Mouse (Mus musculus) neural tube, embryonic 15.5 days (tissue): ENCODE measurements around the gene Cradd. TPM values are rescaled to one million over a fixed set of nuclear protein-coding genes. Genes with fewer than 3 reads are reported as not detected.

ENCODE experiments used
- ATAC-seq: fragments of 200-750 bp; cut with Nextera tagmentation; 2 replicates; pipeline ENCODE4 v1.8.0; 2017; ENCODE audit warnings: mild to moderate bottlenecking, moderate TSS enrichment, moderate library complexity; ENCODE audit not compliant: low FRiP score
- H3K27ac ChIP-seq: fragments of 300-500 bp; sonication (generic); replicated peaks from 2 replicates; pipeline ENCODE4 v1.5.1; 2015; ENCODE audit warnings: mild to moderate bottlenecking, inconsistent platforms
- H3K27me3 ChIP-seq: fragments of 300-500 bp; sonication (generic); replicated peaks from 2 replicates; pipeline ENCODE4 v1.6.1; 2015; ENCODE audit warnings: inconsistent platforms
- H3K36me3 ChIP-seq: fragments of 300-500 bp; sonication (generic); 2 replicates; pipeline ENCODE4 v1.6.1; 2015; ENCODE audit warnings: inconsistent platforms
- H3K4me1 ChIP-seq: fragments of 300-500 bp; sonication (generic); 2 replicates; pipeline ENCODE4 v1.6.1; 2015; ENCODE audit warnings: inconsistent platforms
- H3K4me2 ChIP-seq: fragments of 300-500 bp; sonication (generic); 2 replicates; pipeline ENCODE4 v1.6.1; 2015; ENCODE audit warnings: inconsistent platforms, mild to moderate bottlenecking, moderate library complexity
- H3K4me3 ChIP-seq: fragments of 300-500 bp; sonication (generic); replicated peaks from 2 replicates; pipeline ENCODE4 v1.5.1; 2015; ENCODE audit warnings: mild to moderate bottlenecking, inconsistent platforms
- H3K9ac ChIP-seq: fragments of 300-500 bp; sonication (generic); replicated peaks from 2 replicates; pipeline ENCODE4 v1.6.1; 2015; ENCODE audit warnings: mild to moderate bottlenecking, inconsistent platforms
- H3K9me3 ChIP-seq: fragments of 300-500 bp; sonication (generic); replicated peaks from 2 replicates; pipeline ENCODE4 v1.6.1; 2016; ENCODE audit warnings: inconsistent platforms
- WGBS: fragments of 180-500 bp; shearing (Covaris S2); methylation state at CpG from one replicate; pipeline ENCODE4 v1.1.7; 2015; ENCODE audit warnings: mixed read lengths; 5-methylcytosine and 5-hydroxymethylcytosine counted together
- polyA plus RNA-seq: library from polyadenylated mRNA; unstranded; fragments of >200 nt; fragmentation: Nextera tagmentation; extraction: Ambion mirVana; gene quantifications from 2 replicates; pipeline ENCODE4 v1.2.1, GENCODE M21; 2015

The Cradd gene
- polyA plus RNA-seq, 1 experiment from 2014 or later = 8.2 TPM

GRCm38 (mm10) chr10:95283434-95283833 is 40.5 kb downstream of the Cradd start:
- ATAC-seq = no peak

GRCm38 (mm10) chr10:95281996-95282395 is 41.9 kb downstream of the Cradd start:
- ATAC-seq = no peak
- WGBS = 94% methylated on average over 3 of the region's 3 CpGs
- Histone ChIP-seq H3K27me3 (no peaks in the 10 kb centered on the region), H3K27ac (no peak overlapping the region), H3K4me3 (no peak overlapping the region), H3K9me3 (no peaks in the 10 kb centered on the region), H3K9ac (no peak overlapping the region), H3K4me1 (no peaks in the 10 kb centered on the region), H3K36me3 (no peaks in the 10 kb centered on the region), H3K4me2 (no peak overlapping the region)

More at GRCm38 (mm10) chr10:95283434-95283833, 40.5 kb downstream of the Cradd start:
- Histone ChIP-seq H3K9ac (no peak overlapping the region), H3K4me1 (no peaks in the 10 kb centered on the region), H3K27ac (no peak overlapping the region), H3K9me3 (no peaks in the 10 kb centered on the region), H3K4me3 (no peak overlapping the region), H3K4me2 (no peak overlapping the region), H3K27me3 (no peaks in the 10 kb centered on the region), H3K36me3 (no peaks in the 10 kb centered on the region)
- 93% methylated on average over 12 of the region's 12 CpGs for WGBS

- WGBS = 90% methylated on average over 6 of the region's 6 CpGs
- no peak overlapping the region for H3K4me3 ChIP-seq
- no peaks in the 10 kb centered on the region for H3K9me3 ChIP-seq
- H3K4me2 ChIP-seq = no peak overlapping the region
- H3K4me1 ChIP-seq = no peaks in the 10 kb centered on the region
- H3K9ac ChIP-seq = no peak overlapping the region
- H3K27me3 ChIP-seq = no peaks in the 10 kb centered on the region
- ATAC-seq = no peak
- H3K36me3 ChIP-seq = no peaks in the 10 kb centered on the region
- H3K27ac ChIP-seq = no peak overlapping the region
These were observed 42.4 kb downstream of the Cradd start for GRCm38 (mm10) chr10:95281466-95281990.

- Histone ChIP-seq H3K27me3 (no peaks in the 10 kb centered on the region), H3K4me1 (no peaks in the 10 kb centered on the region), H3K4me2 (no peak overlapping the region), H3K4me3 (no peak overlapping the region), H3K36me3 (no peaks in the 10 kb centered on the region), H3K27ac (no peak overlapping the region), H3K9me3 (no peaks in the 10 kb centered on the region), H3K9ac (no peak overlapping the region)
- no peak for ATAC-seq
- WGBS = 84% methylated on average over 3 of the region's 3 CpGs
These were observed 43.6 kb downstream of the Cradd start for GRCm38 (mm10) chr10:95280327-95280726.

GRCm38 (mm10) chr10:95279459-95279858 is 44.5 kb downstream of the Cradd start:
- no peak overlapping the region for H3K27ac ChIP-seq
- no peak overlapping the region for H3K4me2 ChIP-seq
- 90% methylated on average over 1 of the region's 1 CpGs for WGBS

GRCm38 (mm10) chr10:95278085-95278484 is 45.8 kb downstream of the Cradd start:
- Histone ChIP-seq H3K27ac (no peak overlapping the region), H3K4me2 (no peak overlapping the region), H3K27me3 (no peaks in the 10 kb centered on the region), H3K36me3 (no peaks in the 10 kb centered on the region), H3K4me3 (no peak overlapping the region), H3K4me1 (no peaks in the 10 kb centered on the region), H3K9me3 (no peaks in the 10 kb centered on the region), H3K9ac (no peak overlapping the region)
- no peak for ATAC-seq
- WGBS = 83% methylated on average over 11 of the region's 11 CpGs

More at GRCm38 (mm10) chr10:95279459-95279858, 44.5 kb downstream of the Cradd start:
- Histone ChIP-seq H3K4me1 (no peaks in the 10 kb centered on the region), H3K9me3 (no peaks in the 10 kb centered on the region), H3K36me3 (no peaks in the 10 kb centered on the region), H3K9ac (no peak overlapping the region), H3K27me3 (no peaks in the 10 kb centered on the region), H3K4me3 (no peak overlapping the region)
- no peak for ATAC-seq

- H3K4me1 ChIP-seq = no peaks in the 10 kb centered on the region
- no peak overlapping the region for H3K27ac ChIP-seq
- H3K36me3 ChIP-seq = no peaks in the 10 kb centered on the region
- 94% methylated on average over 9 of the region's 9 CpGs for WGBS
- no peak overlapping the region for H3K9ac ChIP-seq
- H3K27me3 ChIP-seq = no peaks in the 10 kb centered on the region
- no peak for ATAC-seq
- H3K4me3 ChIP-seq = no peak overlapping the region
- no peak overlapping the region for H3K4me2 ChIP-seq
- H3K9me3 ChIP-seq = no peaks in the 10 kb centered on the region
These were observed 48.4 kb downstream of the Cradd start for GRCm38 (mm10) chr10:95275488-95275887.

- no peak for ATAC-seq
- H3K9me3 ChIP-seq = no peaks in the 10 kb centered on the region
- H3K9ac ChIP-seq = no peak overlapping the region
- H3K4me3 ChIP-seq = no peak overlapping the region
- no peak overlapping the region for H3K4me2 ChIP-seq
- no peaks in the 10 kb centered on the region for H3K27me3 ChIP-seq
- no peaks in the 10 kb centered on the region for H3K36me3 ChIP-seq
- H3K4me1 ChIP-seq = no peaks in the 10 kb centered on the region
- WGBS = 86% methylated on average over 13 of the region's 13 CpGs
- no peak overlapping the region for H3K27ac ChIP-seq
These were observed 50.7 kb downstream of the Cradd start for GRCm38 (mm10) chr10:95273226-95273625.

- no peaks in the 10 kb centered on the region for H3K36me3 ChIP-seq
- no peak overlapping the region for H3K4me3 ChIP-seq
- ATAC-seq = no peak
- H3K27me3 ChIP-seq = peaks cover 6% of the 10 kb centered on the region; the same call in 1 of the 2 replicates
- H3K9ac ChIP-seq = no peak overlapping the region
- H3K27ac ChIP-seq = no peak overlapping the region
- H3K4me2 ChIP-seq = no peak overlapping the region
- no peaks in the 10 kb centered on the region for H3K9me3 ChIP-seq
- WGBS = 77% methylated on average over 7 of the region's 7 CpGs
- H3K4me1 ChIP-seq = peaks cover 16% of the 10 kb centered on the region
These were observed 54.8 kb downstream of the Cradd start for GRCm38 (mm10) chr10:95269151-95269550.

GRCm38 (mm10) chr10:95268366-95268765 is 55.6 kb downstream of the Cradd start:
- no peak overlapping the region for H3K9ac ChIP-seq
- 83% methylated on average over 5 of the region's 5 CpGs for WGBS
- ATAC-seq = no peak

GRCm38 (mm10) chr10:95266983-95267382 is 57.0 kb downstream of the Cradd start:
- WGBS = 38% methylated on average over 5 of the region's 5 CpGs
- no peaks in the 10 kb centered on the region for H3K9me3 ChIP-seq
- peaks cover 17% of the 10 kb centered on the region for H3K4me1 ChIP-seq
- H3K27ac ChIP-seq = no peak overlapping the region
- peaks cover 13% of the 10 kb centered on the region for H3K27me3 ChIP-seq
- no peak overlapping the region for H3K9ac ChIP-seq
- no peak overlapping the region for H3K4me2 ChIP-seq
- ATAC-seq = no peak
- H3K36me3 ChIP-seq = no peaks in the 10 kb centered on the region
- H3K4me3 ChIP-seq = no peak overlapping the region

More at GRCm38 (mm10) chr10:95268366-95268765, 55.6 kb downstream of the Cradd start:
- H3K27me3 ChIP-seq = peaks cover 9% of the 10 kb centered on the region
- no peak overlapping the region for H3K4me2 ChIP-seq
- H3K36me3 ChIP-seq = no peaks in the 10 kb centered on the region
- peaks cover 17% of the 10 kb centered on the region for H3K4me1 ChIP-seq
- no peak overlapping the region for H3K4me3 ChIP-seq
- H3K9me3 ChIP-seq = no peaks in the 10 kb centered on the region
- H3K27ac ChIP-seq = no peak overlapping the region

GRCm38 (mm10) chr10:95266041-95266762 is 57.7 kb downstream of the Cradd start:
- no peak overlapping the region for H3K27ac ChIP-seq
- H3K4me3 ChIP-seq = no peak overlapping the region
- WGBS = 55% methylated on average over 10 of the region's 10 CpGs
- ATAC-seq = no peak
- H3K4me1 ChIP-seq = peaks cover 17% of the 10 kb centered on the region
- H3K9me3 ChIP-seq = no peaks in the 10 kb centered on the region
- H3K9ac ChIP-seq = no peak overlapping the region
- no peak overlapping the region for H3K4me2 ChIP-seq
- no peaks in the 10 kb centered on the region for H3K36me3 ChIP-seq
- peaks cover 13% of the 10 kb centered on the region for H3K27me3 ChIP-seq
